Mouse (Mus musculus) cerebellum, adult 8-10 months (tissue): ENCODE results near the gene Map4.

Experiments used
- DNase-seq: peaks from one replicate; pipeline ENCODE4 v3.0.0; 2022

Map4 gene

DNA sequence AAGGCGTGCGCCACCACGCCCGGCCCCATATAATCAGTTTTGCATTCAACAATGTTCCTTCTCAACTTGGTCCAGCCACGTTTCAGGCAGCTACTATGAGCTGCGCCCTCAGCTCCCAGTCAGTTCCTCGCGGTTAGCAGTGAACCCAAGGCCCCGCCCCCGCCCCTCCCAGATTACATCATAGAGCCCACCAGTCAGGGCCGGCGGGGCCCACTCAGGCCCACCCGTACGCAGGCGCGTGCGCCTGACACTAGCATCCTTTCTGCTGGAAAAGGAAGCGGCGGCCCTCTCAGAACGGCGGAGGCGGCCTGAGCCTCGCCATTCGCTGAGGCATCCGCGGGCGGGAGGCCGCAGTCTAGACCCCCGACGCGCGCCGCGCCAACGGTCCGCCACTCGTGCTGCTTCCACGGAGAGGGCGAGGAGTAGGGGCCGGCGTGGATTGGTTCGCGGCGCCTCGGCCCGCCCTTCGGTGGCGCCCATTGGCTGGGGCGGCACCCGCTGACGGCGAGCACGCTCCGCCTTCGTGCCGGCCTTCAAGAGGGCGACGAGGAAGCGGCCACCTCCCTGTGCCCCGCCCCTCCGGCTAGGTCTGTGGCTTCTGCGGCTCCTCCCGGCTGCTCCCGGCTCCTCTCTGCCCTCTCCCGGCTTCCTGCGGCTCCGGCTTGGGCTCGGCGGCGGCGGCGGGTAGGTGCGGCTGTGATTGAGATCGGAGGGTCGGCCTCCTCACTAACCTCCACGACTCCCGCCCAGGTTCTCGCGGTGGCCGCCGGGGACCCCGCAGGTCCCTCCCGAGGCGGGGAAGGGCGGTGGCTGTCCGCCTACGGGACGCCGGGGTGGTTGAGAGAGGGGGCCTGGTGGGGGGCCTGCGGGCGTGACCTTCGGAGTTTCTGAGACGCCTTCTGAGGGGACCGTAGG, at the start of gene Map4:
TSS of gene Map4 (plus strand) at position 204 of the 915 bp plus-strand sequence.
- peak; percentile 98 for DNase-seq

DNA sequence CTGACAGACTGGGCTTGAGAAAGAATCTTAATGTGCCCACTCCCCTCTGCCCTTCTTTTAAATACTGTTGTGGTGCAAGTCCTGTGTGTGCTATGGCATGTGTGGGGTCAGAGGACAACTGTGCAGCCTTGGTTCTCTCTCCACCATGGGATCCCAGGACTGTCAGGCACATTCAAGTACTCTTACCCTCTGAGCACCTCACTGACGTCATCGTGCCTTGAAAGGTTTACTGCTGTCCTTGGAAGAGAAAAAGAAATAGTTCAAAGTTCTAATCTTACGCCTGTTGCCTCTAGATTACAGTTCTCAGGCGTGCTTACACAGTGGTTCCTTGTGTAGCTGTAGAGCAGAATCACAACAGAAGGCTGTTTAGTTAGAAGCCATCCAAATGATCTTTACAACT, 45.0 kb upstream of the Map4 start:
- DNase-seq, result no peak

DNA sequence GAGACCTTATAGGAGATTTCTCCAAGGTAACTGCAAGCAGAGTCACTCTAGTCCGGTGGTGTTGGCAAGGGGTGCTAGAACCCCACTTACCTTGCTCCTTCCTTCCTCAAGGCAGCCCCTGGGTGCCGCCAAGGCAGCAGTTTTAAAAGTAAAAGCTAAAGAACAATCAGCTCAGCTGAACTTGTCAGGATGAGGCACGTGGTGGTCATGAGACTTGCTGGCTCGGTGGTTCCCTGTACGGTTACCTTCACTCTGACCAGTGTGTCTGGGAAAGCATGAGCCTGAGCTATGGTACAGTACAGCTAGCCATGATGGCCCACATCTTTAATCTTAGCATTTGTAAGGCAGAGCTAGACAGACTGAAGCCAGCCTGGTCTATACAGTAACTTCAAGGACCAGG, 43.9 kb upstream of the Map4 start:
- DNase-seq, result no peak

DNA sequence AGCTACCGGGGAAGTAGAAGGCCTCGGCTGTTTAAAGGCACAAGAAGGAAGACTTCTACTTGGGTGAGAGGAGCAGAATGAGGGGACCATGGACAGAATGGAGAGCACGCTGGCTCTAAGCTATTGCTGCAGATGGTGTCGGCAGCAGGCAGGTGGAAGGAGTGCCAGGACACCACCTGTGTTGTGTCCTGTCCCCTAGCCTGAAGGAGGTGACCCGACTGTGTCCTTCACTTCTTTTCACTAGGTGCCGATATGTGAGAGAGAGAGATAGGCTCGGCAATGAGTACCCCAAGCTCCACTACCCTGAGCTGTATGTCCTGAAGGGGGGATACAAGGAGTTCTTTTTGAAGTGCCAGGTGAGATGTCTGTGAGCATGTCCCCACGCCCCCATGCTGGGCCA, 39.8 kb upstream of the Map4 start:
- DNase-seq, result peak; percentile 49

DNA sequence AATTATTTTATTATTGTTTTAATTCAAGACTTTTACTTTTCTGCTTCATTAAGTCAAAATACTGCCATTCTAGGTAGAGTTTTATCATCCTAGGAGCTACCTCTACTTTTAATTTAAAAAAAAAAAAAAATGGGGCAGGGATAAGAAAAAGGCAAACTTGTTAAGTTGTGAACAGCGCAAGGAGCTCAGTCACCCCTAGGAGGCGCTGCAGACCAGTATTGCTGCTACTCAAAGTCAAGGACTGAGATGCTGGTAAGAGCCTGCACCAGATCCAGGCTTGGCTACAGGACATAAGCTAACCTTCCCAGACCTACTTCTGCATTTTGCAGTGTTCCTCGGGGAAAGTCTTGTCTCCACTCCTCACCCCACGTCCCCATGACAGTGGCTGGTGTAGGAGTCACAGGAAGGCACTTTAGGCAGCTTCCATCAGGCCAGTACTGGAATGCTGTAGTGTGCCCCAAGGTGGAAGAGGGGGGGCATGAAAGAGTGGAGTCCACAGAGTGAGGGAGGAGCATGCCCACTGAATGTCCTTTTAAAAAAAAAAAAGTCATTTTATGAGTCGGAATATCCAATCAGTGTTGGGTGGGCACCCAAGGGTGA, 38.5 kb upstream of the Map4 start:
- peak; percentile 78 for DNase-seq

DNA sequence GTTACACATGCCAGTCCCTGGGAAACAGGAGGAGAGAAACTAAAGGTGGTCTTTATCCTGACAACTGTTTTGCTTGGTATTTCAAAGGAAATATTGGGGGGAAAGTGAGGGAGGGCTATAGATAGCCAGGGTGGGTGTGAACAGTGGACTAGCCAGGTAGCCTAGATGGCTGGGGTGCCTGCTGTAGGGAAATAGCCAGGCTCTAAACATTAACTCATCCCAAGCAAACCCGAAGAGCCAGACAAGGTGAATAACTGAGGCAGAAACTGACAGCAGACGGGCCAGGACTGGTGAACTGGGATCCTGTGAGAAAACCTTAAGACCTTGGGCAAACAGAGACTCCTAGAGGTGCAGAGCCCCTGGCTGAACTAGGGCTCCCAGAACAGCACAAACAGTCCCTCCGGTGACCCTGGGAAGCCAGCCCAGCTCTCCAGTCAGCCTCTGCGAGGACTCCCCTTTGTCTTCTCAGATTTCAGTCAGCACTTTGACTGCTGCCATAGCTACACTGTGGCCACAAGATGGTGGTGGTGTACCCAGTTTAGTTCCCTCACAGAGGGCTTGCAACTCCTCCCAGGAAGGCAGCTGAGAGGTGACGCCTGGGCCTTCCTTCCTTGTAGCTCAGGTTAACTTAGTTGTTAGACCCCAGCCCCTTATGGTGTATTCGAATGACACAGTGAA, 36.7 kb upstream of the Map4 start:
- DNase-seq, result peak; percentile 31

DNA sequence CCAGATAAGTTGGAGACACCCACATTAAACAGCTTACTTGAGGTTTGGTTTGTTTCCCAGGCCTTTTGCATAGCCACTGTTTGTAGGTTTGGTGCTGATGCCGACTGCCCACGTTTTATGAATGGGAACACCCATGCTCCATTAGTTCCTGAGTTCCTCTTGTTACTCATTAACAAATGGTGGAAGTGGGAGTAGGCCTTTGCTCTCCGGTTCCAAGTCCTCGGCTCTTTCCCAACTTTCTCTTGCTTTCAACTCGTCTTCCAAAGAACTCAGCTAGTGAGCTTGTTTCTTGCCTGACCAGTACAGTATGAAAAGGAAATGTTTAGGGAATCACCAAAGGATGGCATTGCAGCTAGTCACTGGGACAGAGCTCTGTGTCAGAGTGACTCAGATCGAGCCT, 35.7 kb upstream of the Map4 start:
- no peak for DNase-seq

DNA sequence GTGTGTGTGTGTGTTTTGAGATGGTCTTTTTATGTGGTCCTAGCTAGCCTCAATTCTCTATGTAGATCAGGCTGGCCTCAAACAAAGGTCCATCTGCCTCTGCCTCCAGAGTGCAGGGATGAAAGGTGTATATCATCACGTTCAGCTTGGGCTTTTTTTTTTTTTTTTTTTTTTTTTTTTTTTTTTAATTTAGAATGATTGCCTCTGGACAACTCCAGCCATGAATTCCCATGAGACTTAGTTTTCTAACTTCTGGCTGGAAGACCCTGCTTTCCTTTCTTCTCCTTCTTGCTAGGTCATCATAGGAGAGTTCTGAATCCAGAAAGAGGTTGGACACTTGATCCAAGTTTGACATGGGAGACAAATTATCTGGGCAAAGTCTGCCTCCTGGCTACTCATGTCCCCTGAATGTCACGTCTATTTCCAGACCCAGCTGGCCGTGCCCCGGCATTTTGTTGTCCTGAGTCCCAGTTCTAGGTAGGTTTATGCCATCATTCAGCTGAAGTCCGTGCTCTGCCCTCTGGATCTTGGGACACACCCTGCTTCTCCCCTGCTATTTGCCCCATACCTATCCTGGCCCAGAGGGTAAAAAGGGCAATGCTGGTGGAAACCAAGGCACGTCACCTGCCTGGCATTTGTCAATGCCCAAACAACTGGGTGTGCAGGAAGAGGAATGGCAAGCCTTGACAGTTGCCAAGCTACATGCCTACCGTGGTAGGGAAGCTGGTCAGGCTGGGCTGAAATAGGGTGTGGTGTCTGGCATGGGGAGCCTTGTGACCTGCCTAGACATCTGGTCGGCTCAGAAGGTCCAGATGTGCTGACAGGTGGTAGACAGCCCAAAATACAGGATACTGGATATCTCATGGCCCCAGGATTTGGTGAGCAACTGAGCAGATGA, 34.8 kb upstream of the Map4 start:
- no peak for DNase-seq

DNA sequence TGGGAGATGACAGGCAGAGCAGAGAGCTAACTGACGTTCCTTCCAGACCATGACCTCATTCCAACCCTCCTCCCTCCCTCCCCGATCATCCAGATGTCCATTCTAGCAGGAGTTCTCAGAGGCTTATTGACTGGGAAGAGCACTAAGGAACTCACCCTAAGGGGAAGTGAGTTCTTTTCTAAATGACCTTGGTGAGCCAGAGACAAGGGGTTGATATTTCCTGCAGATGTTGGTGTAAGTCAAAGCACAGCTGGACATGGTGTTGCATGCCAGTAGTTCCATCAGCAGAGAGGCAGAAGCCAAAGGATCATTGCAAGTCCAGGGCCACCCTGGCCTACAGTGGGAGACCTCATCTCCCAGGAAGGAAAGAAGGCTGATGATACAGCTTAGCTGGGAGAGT, 33.2 kb upstream of the Map4 start:
- DNase-seq, result no peak

DNA sequence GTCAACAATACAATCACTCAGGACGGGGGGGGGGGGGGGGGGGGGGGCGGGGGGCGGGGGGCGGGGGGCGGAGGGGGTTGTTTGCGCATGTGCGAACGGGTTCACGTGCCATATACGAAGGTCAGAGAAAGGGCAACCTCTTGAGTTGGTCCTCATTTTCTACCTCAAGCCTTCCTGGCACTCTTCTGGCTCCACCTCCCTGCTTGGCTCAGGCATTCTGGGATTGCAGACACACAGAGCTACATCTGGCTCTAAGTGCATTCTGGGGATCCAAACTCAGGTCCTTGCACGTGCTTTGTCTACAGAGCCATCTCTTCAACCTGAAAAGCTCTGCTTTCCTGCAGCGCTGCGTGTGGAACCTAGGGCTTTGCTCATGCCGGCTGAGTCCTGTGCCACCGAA, 31.9 kb upstream of the Map4 start:
- DNase-seq, result no peak

DNA sequence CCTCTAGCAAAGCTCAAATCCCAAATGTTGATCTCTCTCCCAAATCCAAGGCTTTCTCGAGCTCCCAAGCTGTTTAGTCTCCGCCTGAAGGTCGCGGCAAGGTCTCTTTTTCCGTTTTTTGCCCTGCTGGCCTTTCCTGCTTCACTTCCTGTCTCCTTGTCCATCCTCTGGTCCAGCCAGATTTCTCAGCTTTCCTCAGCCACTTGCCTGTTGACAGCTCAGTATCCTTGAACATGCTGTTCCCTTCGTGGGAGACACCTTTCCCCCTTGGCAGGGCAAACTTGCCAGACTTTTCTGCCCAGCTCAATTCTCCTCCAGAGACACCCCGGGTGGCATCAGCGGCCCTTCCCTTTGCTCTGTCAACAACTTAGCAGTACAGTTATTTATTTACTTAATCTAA, 31.5 kb upstream of the Map4 start:
- DNase-seq, result no peak

DNA sequence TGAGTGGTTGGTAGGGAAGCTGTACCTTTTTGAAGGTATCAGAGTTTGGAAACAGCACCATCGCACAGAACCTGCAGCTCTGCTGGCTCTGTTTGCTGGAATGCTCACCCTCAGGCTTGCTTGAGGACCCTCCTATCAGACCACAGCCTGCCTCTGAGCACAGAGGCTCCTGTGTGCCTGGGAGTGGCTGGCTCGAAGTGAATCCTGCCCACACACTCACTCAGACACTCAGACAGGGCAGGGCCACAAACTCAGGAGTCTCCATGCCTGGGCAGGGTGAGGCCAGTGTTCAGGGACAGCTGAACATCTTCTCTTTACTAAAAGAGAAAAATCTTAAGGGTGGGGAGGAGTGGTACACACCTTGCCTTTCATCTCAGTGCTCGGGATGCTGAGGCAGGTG, 30.7 kb upstream of the Map4 start:
- DNase-seq, result no peak

DNA sequence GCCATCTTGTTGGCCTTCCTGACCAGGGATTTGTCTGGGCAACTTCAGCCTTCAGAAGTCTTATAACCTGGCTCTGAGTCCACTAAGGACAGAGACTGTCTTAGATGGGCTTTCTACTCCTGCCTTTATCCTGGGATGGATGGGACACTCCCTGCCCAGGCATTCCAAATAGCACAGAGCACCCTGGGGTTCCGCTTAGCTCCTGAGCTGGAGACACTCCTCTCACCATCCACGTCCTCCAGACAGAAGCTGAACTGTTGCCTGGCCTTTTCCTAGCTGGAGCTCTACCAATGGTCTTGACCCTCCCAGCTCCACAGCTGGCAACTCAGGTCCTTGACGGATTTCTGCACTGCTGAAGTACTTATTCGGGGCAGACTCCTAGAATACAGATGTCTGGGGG, 29.0 kb upstream of the Map4 start:
- DNase-seq, result no peak

DNA sequence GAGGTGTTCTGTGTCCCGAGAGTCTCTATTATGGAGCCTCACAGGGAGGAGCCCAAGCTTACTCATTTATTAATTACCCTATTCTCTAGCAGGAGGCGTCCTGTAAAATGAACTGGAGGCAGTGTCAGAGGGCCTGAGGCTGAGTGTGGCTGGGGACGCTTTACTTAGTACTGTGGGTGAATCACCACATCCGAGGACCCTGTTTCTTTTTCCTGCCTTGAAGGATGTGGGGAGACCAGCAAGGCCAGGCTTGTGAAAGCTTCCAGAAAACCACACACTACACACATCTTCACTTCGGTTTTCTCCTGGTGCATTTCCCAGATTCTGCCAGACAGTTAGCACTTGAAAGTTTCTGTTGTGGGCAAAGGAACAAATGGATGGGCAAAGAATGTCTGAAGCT, 28.5 kb upstream of the Map4 start:
- no peak for DNase-seq

DNA sequence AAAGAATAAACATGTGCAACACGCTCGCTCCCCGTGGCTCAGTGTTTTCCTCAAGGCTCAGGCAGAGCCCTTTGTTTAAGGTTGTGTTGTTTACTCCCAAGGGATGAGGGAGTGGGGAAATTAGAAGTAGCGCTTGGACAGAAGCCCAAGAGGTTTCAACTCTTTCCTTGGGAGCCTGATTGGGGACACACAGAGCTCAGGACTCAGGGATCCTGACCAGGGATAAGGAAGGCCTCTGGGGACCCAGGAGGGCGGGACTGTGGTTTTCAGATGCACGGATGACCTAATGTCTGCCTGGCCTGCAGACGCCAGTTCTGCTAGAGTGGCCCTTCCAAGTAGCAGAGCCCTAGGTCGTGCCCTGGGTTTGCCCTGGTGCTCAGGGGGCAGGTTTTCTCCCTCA, 24.0 kb upstream of the Map4 start:
- no peak for DNase-seq

DNA sequence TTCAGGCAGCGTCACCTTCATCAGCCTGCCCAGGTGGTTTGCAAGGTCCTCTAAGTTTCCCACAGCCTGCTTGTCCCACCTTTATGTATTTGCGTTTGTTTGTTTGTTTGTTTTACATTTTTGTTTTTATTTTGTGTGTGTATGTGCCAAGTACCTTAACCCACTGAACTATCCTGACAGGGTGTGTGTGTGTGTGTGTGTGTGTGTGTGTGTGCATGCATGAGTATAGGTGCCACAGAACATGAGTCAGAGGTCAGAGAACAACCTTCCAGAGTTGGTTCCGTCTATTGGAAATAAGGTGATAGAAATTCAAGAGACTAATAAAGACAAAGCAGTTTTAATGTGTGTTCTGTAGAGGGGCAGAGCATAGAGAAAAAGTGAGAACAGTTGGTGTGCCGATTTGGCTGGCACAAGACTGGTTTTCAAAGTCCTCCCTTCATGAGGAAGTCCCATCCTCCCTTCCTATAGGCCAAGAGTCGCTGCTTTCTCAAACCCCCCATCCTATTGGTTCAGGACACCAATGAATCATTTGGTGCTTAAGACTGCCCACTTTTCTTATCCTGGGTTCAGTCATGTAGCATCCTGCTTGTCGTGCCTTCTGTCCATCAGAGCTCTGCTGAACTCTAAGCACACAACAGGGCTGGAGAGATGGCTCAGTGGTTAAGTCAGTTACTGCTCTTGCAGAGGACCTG, 23.3 kb upstream of the Map4 start:
- DNase-seq, result no peak

DNA sequence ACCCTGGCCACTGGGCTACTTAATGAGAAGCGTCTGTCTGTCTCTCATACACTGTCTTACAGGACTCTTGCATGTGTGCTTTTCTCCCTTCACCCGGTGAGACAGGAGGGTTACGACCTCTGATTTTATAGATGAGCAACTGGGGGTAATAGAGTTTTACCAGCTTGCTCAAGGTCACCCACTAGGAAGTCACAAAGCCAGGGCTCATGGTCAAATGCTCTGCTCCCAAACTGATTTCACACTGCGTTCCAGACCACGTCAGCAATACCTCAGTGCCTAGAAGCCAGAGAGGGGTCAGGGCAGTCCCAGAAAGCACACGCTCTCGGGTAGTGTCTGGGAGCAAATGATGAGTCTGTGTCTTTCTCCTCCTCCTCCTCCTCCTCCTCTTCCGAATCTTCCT, 22.2 kb upstream of the Map4 start:
- no peak for DNase-seq

DNA sequence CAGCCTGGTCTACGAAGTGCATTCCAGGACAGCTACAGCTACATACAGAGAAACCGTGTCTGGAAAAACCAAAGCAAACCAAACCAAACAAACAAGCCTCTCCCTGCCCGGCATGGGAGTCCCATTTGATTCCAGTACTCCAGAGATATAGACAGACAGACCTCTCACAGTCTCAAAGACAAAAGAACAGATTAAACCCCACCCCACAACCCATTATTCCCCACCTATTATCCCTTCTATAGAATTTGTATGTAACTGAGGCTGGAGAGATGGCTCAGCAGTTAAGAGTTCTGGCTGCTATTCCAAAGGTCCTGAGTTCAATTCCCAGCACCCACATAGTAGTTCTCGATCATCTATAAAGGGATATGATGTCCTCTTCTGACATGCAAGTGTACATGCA, 21.3 kb upstream of the Map4 start:
- no peak for DNase-seq

DNA sequence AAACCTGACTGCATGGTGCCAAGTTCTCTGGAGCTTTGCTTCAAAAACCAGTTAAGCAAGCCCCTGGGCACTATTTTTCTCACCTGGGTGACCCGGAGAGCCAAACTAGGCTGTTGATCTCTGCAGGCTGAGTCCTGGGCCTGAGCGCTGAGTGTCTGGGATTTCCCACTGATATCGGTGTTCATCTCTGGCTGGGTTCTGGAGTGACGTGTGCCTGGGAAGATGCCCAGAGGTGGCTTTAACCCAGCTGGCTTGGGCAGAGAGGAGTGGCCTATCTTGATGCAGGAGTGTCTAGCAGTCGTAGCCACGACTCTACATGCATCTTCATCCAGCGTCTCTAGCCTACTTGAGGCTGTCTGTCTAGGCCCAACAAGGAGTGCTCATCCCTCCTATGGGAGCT, 19.5 kb upstream of the Map4 start:
- DNase-seq, result no peak

DNA sequence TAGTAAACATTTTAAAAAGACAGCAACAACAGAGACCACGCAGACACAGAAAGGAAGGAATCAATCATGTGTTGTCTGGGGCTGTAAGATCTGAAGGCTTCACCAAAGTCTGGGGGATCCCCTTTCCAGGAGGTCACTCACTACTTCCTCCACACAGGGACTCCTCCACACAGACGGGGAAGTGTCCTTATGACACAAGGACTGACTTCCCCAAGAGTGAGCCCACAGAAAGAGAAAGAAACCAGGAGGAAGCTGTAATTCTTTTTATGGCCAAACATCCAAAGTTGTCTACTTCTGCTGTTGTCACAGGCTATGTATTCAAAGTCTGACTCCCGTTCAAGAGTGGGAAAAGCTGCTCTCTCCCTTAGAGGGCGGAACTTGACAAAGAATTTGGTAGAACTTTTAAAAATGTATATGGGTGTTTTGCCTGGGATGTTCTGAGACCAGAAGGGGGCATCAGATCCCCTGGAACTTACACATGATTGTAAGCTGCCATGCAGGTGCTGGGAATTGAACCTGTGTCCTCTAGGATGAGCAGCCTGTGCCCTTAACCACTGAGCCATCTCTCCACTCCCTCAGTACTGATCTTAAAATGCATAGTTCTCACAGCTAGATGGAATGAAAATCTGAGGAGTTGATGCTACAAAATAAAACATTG, 16.9 kb upstream of the Map4 start:
- DNase-seq, result no peak

DNA sequence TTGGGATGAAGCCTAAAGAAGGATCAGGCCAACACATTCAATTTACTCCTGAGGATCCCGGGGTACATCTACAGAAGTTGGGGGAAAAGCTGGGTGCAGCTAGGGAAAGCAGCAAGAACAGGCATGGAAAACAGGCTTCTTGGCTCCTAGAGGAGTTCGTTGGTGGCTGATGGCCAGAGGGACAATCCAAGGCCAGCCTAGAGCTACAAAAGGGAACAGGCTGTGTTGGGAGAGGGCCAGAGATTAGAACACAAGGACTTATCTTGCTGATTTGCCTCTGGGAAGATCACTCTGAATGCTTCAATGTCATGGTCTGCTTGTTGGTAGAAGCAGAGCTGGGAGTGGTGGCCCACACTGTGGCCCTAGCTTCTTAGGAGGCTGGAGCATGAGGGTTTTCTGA, 13.3 kb upstream of the Map4 start:
- no peak for DNase-seq

DNA sequence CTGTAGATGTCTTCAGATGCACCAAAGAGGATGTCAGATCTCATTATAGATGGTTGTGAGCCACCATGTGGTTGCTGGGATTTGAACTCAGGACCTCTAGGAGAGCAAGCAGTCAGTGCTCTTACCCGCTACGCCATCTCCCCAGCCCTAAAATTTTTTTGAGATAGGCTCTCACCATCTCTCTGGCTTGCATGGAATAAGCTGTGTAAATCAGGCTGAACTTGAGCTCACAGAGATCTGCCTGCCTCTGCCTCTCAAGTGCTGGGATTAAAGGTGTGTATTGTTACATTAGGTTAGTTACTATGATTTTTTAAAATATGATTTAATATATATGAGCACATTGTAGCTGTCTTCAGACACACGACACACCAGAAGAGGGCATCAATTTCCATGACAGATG, 2.1 kb upstream of the Map4 start:
- DNase-seq, result no peak
